Mouse (Mus musculus) forebrain, postnatal 0 days (tissue): ENCODE results near the gene Ubap1. TPM values are rescaled to one million over a fixed set of nuclear protein-coding genes. Genes with fewer than 3 reads are reported as not detected.

ENCODE experiments used
- ATAC-seq: fragments of 200-750 bp; cut with Nextera tagmentation; 2 replicates; pipeline ENCODE4 v1.8.0; 2017; ENCODE audit warnings: mild to moderate bottlenecking, moderate library complexity
- DNase-seq: peaks from one replicate; pipeline ENCODE4 v3.0.0-alpha.2; 2015
- H3K27ac ChIP-seq: fragments of 300-500 bp; sonication (generic); 2 replicates; pipeline ENCODE4 v1.5.1; 2014; ENCODE audit warnings: low read depth, mild to moderate bottlenecking, antibody characterized with exemption, low read length, moderate library complexity, mixed read lengths
- H3K27me3 ChIP-seq: fragments of 300-500 bp; sonication (generic); 2 replicates; pipeline ENCODE4 v1.6.1; 2014; ENCODE audit warnings: mild to moderate bottlenecking, low read length, mixed read lengths; ENCODE audit not compliant: insufficient read depth
- H3K36me3 ChIP-seq: fragments of 300-500 bp; sonication (generic); 2 replicates; pipeline ENCODE4 v1.6.1; 2014; ENCODE audit warnings: mild to moderate bottlenecking, moderate library complexity; ENCODE audit not compliant: insufficient read depth
- H3K4me1 ChIP-seq: fragments of 300-500 bp; sonication (generic); 2 replicates; pipeline ENCODE4 v1.6.1; 2014; ENCODE audit warnings: antibody characterized with exemption; ENCODE audit not compliant: insufficient read depth
- H3K4me2 ChIP-seq: fragments of 300-500 bp; sonication (generic); 2 replicates; pipeline ENCODE4 v1.6.1; 2014; ENCODE audit warnings: low read depth, mild to moderate bottlenecking, moderate library complexity
- H3K4me3 ChIP-seq: fragments of 300-500 bp; sonication (generic); 2 replicates; pipeline ENCODE4 v1.5.1; 2014; ENCODE audit warnings: low read depth, low read length, mixed read lengths
- H3K9ac ChIP-seq: fragments of 300-500 bp; sonication (generic); 2 replicates; pipeline ENCODE4 v1.6.1; 2014; ENCODE audit warnings: mild to moderate bottlenecking
- H3K9me3 ChIP-seq: fragments of 300-500 bp; sonication (generic); 2 replicates; pipeline ENCODE4 v1.6.1; 2016; ENCODE audit warnings: low read length
- CTCF ChIP-seq: sonication (generic); IDR thresholded peaks from 2 replicates; pipeline ENCODE4 v1.5.1; 2016; ENCODE audit warnings: antibody characterized with exemption, control low read depth, low read depth
- WGBS: fragments of 180-500 bp; shearing (Covaris S2); extraction: QIAGEN DNeasy Blood & Tissue Kit; methylation state at CpG from one replicate; pipeline ENCODE4 v1.1.7; 2014; 5-methylcytosine and 5-hydroxymethylcytosine counted together
- polyA plus RNA-seq: library from polyadenylated mRNA; unstranded; fragments of >200 nt; fragmentation: Nextera tagmentation; extraction: Ambion mirVana; gene quantifications from 2 replicates; pipeline ENCODE4 v1.2.1, GENCODE M21; 2015
- total RNA-seq: library from RNA; depleted of rRNA; stranded (reverse); fragments of >200 nt; gene quantifications from 2 replicates; pipeline ENCODE4 v1.2.3, GENCODE M21; 2014

Gene Ubap1
- total and polyA plus RNA-seq, 2 experiments from 2014 or later, result 50.3 to 59.3 TPM

GRCm38 (mm10) chr4:41331698-41332421 lies 16.9 kb upstream of the Ubap1 start:
- Histone ChIP-seq H3K4me3 (no peak overlapping the region), H3K27ac (no peak overlapping the region), H3K9me3 (no peaks in the 10 kb centered on the region), H3K4me1 (no peaks in the 10 kb centered on the region), H3K36me3 (no peaks in the 10 kb centered on the region), H3K4me2 (no peak overlapping the region), H3K9ac (no peak overlapping the region), H3K27me3 (no peaks in the 10 kb centered on the region)
- DNase-seq (no peak), ATAC-seq (no peak)
- TF ChIP-seq CTCF, result no peak
- 90% methylated on average over 9 of the region's 9 CpGs for WGBS

GRCm38 (mm10) chr4:41336546-41336945 lies 12.2 kb upstream of the Ubap1 start:
- Histone ChIP-seq H3K9ac (no peak overlapping the region), H3K27me3 (no peaks in the 10 kb centered on the region), H3K4me3 (no peak overlapping the region), H3K4me1 (no peaks in the 10 kb centered on the region), H3K36me3 (no peaks in the 10 kb centered on the region), H3K4me2 (no peak overlapping the region), H3K27ac (no peak overlapping the region), H3K9me3 (no peaks in the 10 kb centered on the region)
- no peak for DNase-seq
- ATAC-seq, result no peak
- no peak for TF ChIP-seq CTCF

- no peak for ATAC-seq
- Histone ChIP-seq H3K27me3 (no peaks in the 10 kb centered on the region), H3K9me3 (no peaks in the 10 kb centered on the region), H3K9ac (no peak overlapping the region), H3K4me2 (no peak overlapping the region), H3K4me3 (no peak overlapping the region), H3K4me1 (no peaks in the 10 kb centered on the region), H3K36me3 (no peaks in the 10 kb centered on the region), H3K27ac (no peak overlapping the region)
- WGBS, result 83% methylated on average over 11 of the region's 11 CpGs
- TF ChIP-seq CTCF, result no peak
- no peak for DNase-seq
Measured at GRCm38 (mm10) chr4:41340912-41341550, 7.8 kb upstream of the Ubap1 start.

- 68% methylated on average over 2 of the region's 2 CpGs for WGBS
- no peak for ATAC-seq
- no peak overlapping the region for H3K9ac ChIP-seq
Measured at GRCm38 (mm10) chr4:41346011-41346410, 2.8 kb upstream of the Ubap1 start.

GRCm38 (mm10) chr4:41347839-41348238 lies 957 bp upstream of the Ubap1 start:
- Histone ChIP-seq H3K9ac (no peak overlapping the region), H3K4me1 (no peaks in the 10 kb centered on the region), H3K27ac (no peak overlapping the region), H3K4me3 (peak overlapping the region; percentile 93; the same call in 1 of the 2 replicates), H3K4me2 (peak overlapping the region; percentile 42), H3K9me3 (no peaks in the 10 kb centered on the region), H3K27me3 (no peaks in the 10 kb centered on the region), H3K36me3 (no peaks in the 10 kb centered on the region)
- no peak for ATAC-seq
- DNase-seq, result no peak
- WGBS, result 45% methylated on average over 5 of the region's 5 CpGs
- TF ChIP-seq CTCF, result no peak

More at GRCm38 (mm10) chr4:41346011-41346410, 2.8 kb upstream of the Ubap1 start:
- no peaks in the 10 kb centered on the region for H3K27me3 ChIP-seq
- TF ChIP-seq CTCF, result no peak
- no peak overlapping the region for H3K4me2 ChIP-seq
- no peaks in the 10 kb centered on the region for H3K36me3 ChIP-seq
- no peak overlapping the region for H3K4me3 ChIP-seq
- H3K9me3 ChIP-seq, result no peaks in the 10 kb centered on the region
- DNase-seq, result peak; percentile 8
- H3K27ac ChIP-seq, result no peak overlapping the region
- H3K4me1 ChIP-seq, result no peaks in the 10 kb centered on the region

- Histone ChIP-seq H3K36me3 (no peaks in the 10 kb centered on the region), H3K27me3 (no peaks in the 10 kb centered on the region), H3K4me1 (no peaks in the 10 kb centered on the region), H3K9ac (peak overlapping the region; percentile 76), H3K4me3 (peak overlapping the region; percentile 93), H3K27ac (peak overlapping the region; percentile 92), H3K4me2 (peak overlapping the region; percentile 69), H3K9me3 (no peaks in the 10 kb centered on the region)
- TF ChIP-seq CTCF, result no peak
- 3% methylated on average over 27 of the region's 28 CpGs for WGBS
- DNase-seq (no peak), ATAC-seq (peak; percentile 66)
Measured at GRCm38 (mm10) chr4:41349199-41349591, 399 bp downstream of the Ubap1 start.

- ATAC-seq (no peak), DNase-seq (no peak)
- WGBS, result 98% methylated on average over 4 of the region's 4 CpGs
- Histone ChIP-seq H3K4me2 (no peak overlapping the region), H3K4me1 (no peaks in the 10 kb centered on the region), H3K27ac (no peak overlapping the region), H3K27me3 (no peaks in the 10 kb centered on the region), H3K9me3 (no peaks in the 10 kb centered on the region), H3K36me3 (no peaks in the 10 kb centered on the region), H3K4me3 (no peak overlapping the region), H3K9ac (no peak overlapping the region)
- no peak for TF ChIP-seq CTCF
Measured at GRCm38 (mm10) chr4:41352758-41353157, 4.0 kb downstream of the Ubap1 start.
